Mouse (Mus musculus): Measurements from ENCODE around the gene Abcd1. TPM values are rescaled to one million over a fixed set of nuclear protein-coding genes. Genes with fewer than 3 reads are reported as not detected.
A peak's percentile ranks its signal among the peaks of the same experiment; 100 is the strongest.

Gene Abcd1
- total RNA-seq (2015; ENCODE audit: low replicate concordance) (11.5 and 14.7 TPM in 2 replicates), total RNA-seq (2017; ENCODE audit: low replicate concordance) (1.7 and 3.8 TPM in 2 replicates)

- peak; percentile 88 for ATAC-seq (replicated peaks; ENCODE audit: low FRiP score, poor library complexity, severe bottlenecking)
These were observed at the start of gene Abcd1, which contains the start of gene Bcap31 for GRCm38 (mm10) chrX:73716109-73716661. Gene Abcd1 (plus strand): TSS chrX:73716597. Gene Bcap31 (minus strand): TSS chrX:73716175.

GRCm38 (mm10) chrX:73672031-73672431, 44.4 kb upstream of the Abcd1 start:
- ATAC-seq (replicated peaks; ENCODE audit: low FRiP score, poor library complexity, severe bottlenecking), result no peak

GRCm38 (mm10) chrX:73672879-73673618, 43.3 kb upstream of the Abcd1 start, which contains the start of gene Slc6a8:
Gene Slc6a8 (plus strand): TSS chrX:73673150.
- ATAC-seq (replicated peaks; ENCODE audit: low FRiP score, poor library complexity, severe bottlenecking), result no peak

GRCm38 (mm10) chrX:73673619-73673967, 42.8 kb upstream of the Abcd1 start:
- ATAC-seq (replicated peaks; ENCODE audit: low FRiP score, poor library complexity, severe bottlenecking), result no peak

- ATAC-seq (replicated peaks; ENCODE audit: low FRiP score, poor library complexity, severe bottlenecking), result no peak
These were observed 42.3 kb upstream of the Abcd1 start for GRCm38 (mm10) chrX:73673968-73674661.

- no peak for ATAC-seq (replicated peaks; ENCODE audit: low FRiP score, poor library complexity, severe bottlenecking)
These were observed 41.2 kb upstream of the Abcd1 start for GRCm38 (mm10) chrX:73675231-73675630.

DNA sequence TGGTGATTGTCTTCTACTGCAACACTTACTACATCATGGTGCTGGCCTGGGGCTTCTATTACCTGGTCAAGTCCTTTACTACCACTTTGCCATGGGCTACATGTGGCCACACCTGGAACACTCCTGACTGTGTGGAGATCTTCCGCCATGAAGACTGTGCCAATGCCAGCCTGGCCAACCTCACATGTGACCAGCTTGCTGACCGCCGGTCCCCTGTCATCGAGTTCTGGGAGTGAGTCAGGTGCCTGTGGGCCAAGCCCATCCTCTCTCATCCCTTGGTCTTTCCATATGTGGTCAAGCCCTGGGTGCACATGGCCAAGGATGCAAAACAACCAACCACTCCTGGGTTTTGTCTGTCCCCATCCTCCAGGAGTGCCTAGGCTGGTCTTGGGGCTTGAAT, 39.7 kb upstream of the Abcd1 start:
- no peak for ATAC-seq (replicated peaks; ENCODE audit: low FRiP score, poor library complexity, severe bottlenecking)

DNA sequence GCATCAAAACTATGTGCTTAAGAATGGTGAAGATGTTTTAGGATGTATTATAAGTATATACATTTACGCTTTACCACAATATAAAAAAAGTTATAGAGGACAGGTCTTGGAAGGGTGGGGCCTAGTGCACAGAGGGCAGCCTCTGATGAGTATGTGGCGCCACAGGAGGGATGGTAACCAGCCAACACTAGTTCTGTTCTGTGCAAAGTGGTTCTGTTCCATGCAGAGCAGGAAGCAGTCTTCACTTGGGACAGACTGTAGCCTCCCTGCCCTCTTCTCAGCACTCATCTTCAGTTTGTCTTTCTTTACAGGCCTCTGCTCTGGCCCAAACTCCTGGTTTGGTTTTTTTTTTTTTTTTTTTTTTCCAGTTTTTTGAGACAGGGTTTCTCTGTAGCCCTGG, 32.2 kb upstream of the Abcd1 start:
- no peak for ATAC-seq (replicated peaks; ENCODE audit: low FRiP score, poor library complexity, severe bottlenecking)

DNA sequence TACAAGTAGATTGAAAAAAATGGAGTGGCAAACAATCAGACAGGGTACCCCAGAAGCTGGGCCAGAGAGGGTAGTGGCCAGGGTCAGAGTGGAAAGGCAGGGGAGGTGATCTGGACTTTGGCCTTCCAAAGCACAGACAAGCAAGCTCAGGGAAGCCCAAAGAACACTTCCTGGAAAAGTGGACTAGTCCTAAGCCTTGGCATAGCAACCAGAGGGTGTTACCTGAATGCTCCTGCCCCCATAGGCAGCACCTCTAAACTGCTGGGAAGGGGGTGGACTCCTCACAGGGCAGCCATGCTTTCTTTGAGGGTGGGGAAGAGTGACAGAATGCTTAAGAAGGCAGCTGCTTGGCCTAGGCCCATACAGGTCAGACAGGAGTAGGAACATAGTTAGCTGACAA, 31.4 kb upstream of the Abcd1 start:
- ATAC-seq (replicated peaks; ENCODE audit: low FRiP score, poor library complexity, severe bottlenecking), result no peak

DNA sequence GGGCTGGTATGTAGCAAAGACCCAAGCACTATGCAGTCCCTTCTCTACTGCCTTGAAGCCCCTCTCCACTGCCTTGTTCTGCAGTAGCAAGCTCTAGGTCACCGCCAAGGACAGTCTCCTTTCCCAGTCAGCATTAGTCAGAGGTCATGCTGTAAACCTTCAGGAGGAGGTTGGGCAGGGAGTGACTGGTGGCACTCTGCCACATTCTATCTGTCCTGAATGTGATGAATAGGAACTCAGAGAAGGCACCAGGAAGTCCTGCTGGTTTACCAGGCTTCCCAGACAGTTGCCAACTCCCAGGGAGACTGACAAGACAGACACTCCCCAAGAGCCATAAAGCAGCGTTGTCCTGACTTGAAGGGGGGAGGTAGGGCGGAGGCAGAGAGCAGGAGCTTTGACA, 30.8 kb upstream of the Abcd1 start:
- ATAC-seq (replicated peaks; ENCODE audit: low FRiP score, poor library complexity, severe bottlenecking), result no peak

DNA sequence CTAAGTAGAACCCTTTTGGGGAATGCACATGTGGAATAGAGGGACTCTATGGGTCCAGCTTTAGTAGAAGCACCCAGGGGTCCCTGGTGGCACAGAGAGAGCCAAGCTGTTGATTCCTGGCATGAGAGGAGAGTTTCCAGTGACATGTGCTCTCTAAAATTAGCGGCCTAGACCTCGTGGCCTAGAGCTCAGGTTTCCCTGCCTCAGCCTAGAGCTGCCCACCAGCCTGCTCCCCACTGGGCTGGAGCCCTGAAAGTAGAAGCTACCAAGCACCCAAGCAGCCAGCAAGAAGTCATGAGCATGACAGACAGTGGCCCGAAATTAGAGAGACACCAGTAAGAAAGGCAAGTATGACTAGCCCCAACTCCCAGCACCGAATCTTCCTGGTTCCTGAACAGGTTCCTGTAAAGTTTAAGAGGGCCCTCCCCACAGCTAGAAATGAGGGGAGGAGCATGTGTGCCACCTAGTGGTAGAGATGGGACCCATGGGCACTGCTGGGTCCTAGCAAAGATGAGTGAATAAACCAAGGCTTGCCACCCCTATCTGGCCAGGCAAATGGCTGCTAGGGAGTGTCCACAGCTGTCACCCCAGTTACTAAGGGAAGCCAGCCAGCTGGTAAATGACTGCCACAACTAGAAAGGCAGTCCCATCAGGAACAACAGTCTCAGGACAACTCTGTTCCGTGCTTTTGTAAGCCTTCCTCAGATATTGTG, 25.3 kb upstream of the Abcd1 start:
- peak; percentile 52; the same call in 1 of the 2 replicates for ATAC-seq (replicated peaks; ENCODE audit: low FRiP score, poor library complexity, severe bottlenecking)

DNA sequence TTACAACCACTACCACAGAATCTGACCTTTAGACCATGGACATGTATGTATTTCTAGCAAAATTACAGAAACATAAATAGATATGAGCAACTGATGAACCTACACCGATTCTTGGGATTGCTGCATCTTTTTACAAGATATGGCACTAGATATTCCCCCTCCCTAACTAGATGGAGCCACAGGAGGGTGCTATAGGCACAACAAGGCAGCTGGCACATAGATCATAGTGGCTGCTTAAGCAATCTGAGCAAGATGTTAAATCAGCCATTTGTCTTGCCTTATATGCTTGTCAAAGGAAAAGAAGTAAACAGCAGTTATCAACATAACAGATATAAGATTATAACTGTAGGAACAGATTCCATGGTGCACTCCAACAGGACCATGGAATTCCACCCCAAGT, 15.9 kb upstream of the Abcd1 start:
- ATAC-seq (replicated peaks; ENCODE audit: low FRiP score, poor library complexity, severe bottlenecking), result no peak

DNA sequence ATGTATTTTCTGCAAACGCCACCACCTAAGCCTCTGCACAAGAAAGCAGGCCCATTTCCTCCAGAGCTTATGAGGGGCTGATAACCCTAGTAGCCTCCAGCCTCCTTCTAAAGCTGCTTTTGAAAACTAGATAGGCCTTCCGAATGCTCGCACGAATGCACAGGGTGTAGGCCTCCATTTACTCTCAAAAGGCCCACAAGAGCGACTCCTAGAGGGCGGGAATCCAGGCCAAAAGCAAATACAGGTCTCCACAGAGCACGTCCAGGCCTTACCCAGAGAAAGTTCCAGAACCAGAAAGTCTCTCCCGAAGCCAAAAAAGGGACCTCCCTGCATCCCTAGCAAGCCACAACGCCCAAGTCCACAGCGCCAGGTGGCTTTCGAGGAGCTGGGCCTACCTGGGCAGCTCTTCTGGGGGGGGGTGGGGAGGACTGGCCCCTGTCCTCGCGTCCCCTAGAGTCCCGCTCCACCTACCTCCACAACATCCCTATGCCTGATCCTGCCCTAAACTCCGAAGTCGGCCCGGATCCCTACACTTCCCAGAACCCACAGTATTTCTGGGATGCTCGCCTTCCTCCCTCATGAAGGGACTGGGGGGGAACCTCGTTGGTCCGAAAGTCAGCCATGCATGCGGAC, 805 bp upstream of the Abcd1 start:
- peak; percentile 44 for ATAC-seq (replicated peaks; ENCODE audit: low FRiP score, poor library complexity, severe bottlenecking)

GRCm38 (mm10) chrX:73716709-73717545, 530 bp downstream of the Abcd1 start:
- ATAC-seq (replicated peaks; ENCODE audit: low FRiP score, poor library complexity, severe bottlenecking), result peak; percentile 28

GRCm38 (mm10) chrX:73717667-73718066, 1.3 kb downstream of the Abcd1 start:
- no peak for ATAC-seq (replicated peaks; ENCODE audit: low FRiP score, poor library complexity, severe bottlenecking)

DNA sequence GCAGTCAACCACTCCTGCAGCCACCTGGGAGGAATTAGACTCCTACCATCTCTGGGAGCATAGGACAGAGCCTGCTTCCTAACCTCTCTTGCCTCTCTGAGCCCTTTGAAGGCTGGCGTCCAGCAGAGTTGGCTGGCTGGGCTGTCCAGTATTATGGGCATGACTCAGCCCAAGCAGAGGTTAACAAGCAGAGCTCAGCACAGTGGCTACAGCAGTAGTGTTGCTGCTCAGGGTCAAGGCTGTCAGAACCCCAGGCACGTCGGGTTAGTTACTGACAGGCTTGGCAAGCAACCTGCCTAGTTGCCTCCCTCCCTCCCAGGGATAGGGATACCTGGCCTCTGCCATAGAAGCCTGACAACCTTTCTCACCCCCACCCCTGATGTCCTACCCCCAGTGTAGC, 1.9 kb downstream of the Abcd1 start:
- ATAC-seq (replicated peaks; ENCODE audit: low FRiP score, poor library complexity, severe bottlenecking), result no peak

- no peak for ATAC-seq (replicated peaks; ENCODE audit: low FRiP score, poor library complexity, severe bottlenecking)
These were observed 2.4 kb downstream of the Abcd1 start for GRCm38 (mm10) chrX:73718686-73719362.

DNA sequence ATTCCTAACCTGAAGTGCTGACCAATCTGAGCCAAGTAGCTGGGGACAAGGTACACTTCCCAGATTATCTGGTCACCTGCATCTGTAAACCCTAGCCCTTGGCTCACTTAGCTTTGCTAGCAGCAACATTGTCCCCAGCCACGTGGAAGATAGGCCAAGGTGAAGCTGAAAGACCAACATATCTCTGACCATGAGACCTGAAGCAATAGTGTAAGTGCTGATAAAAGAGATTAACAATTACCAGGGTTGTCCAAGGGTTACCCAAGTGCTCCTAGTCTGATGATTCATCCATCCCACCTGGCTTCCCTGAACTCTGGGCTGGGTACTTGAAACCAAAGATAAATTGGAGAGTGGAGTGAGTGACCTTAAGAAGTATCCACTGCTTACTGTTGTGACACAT, 14.5 kb downstream of the Abcd1 start:
- ATAC-seq (replicated peaks; ENCODE audit: low FRiP score, poor library complexity, severe bottlenecking), result no peak

Measured in erythroid progenitor cell, adult 5-6 weeks (primary cell).